Mouse (Mus musculus) heart, adult 9 months (tissue): ENCODE measurements at regions not wholly inside any gene's neighbourhood (a gene's known extent, or its start where the extent isn't known, plus 50 kb on each side); places are given as distances from the start of the nearest gene placed in this dataset.

Experiments
- DNase-seq, 2 experiments: peaks; one replicate each; pipeline ENCODE4 v3.0.0; 2022; ENCODE audit warnings: low spot score in 2 of 2

- DNase-seq, result no peak
These were observed 565.5 kb upstream of the B3galt2 start for GRCm38 (mm10) chr1:143074999-143075398.

DNA sequence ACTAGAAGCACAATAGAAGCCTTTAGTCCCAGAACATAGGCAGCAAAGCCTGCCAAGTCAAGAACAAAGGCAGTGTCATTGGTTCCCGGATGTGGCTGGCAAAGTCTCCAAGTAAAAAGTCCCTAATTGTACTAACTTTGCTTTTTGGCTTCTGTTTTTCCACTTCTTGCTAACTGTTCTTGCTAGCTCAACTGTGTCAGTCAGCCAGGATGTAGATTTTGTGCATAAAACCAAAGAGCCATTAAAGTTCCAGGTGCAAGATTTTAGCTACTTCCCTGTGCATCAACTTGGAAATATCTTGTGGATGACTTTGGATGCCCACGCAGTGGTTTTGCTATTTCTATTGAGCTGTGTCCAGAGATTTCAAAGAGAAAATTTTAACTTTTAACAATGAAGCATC lies 560.0 kb upstream of the B3galt2 start:
- DNase-seq, result no peak

DNA sequence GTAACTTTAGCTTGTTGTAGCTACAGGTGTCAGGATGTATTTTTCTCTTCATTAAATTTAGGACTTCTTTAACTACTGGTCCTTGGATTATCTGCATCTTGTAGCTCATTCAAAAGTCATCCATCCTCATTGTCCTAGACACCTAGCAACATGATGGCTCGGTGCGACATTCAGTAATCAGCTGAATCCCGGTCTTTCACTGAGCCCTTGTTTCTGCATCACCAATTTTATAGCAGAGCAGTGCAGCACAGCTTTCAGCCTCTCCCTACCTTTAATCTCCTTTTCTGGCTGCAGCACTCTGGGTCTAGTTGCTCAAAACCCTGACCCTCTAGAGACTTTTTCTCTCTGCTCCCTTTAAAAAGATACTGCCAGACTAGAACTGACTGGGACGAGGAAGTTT lies 543.6 kb upstream of the B3galt2 start:
- DNase-seq, result no peak

DNA sequence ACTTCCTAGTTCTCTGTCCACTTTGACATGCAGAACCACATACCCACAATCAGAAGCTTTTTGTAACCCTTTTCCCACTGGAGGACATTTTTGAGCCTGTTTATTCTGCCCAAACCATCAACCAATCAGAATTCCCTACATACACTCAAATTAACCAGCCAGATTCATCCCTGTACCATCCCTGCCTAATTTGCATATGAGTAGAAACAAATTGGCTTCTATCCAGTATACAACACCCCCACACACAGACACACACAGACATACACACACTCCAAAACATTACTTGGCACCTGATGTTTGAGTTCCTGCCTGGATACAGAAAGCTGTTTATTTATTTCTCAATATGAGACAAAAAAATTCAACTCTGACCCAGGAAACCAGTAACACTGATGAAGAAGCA lies 542.2 kb upstream of the B3galt2 start:
- no peak for DNase-seq

DNA sequence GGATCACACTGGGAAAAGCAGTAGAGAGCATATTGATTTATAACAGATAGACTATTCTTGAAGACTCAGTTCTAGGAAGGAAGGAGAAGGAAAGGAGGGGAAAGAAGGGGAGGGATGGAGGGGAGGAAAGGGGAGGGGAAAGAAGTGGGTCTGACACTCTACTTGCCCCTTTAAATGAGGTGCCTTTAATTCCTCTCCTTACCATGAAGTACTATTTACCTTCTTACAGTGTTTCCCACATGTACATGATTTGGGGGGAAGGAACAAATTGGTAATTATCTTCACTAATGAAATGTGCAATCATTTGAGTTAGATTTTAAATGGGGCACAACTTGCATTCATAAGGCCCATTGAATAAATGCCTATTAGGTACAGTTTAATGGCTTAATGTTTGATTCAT lies 518.3 kb upstream of the B3galt2 start:
- no peak for DNase-seq

DNA sequence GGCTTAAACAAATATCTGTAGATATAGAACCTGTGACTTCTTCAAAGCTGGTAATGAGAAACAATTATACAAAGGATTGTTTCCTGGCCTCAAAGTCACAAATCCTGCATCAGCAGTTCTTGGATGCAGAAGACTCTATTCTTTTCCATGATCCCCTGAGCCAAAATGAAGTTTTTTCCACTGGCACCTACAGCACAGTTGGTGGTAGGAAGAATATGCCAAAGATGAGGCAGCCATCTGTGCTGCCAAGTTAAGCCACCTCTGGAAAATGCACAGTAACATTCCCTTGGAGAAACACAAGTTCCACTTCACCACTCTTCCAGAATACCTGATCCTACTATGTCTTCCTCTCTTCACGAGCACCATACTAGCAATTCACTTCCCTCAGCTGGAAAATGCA lies 510.2 kb upstream of the B3galt2 start:
- DNase-seq, result no peak

DNA sequence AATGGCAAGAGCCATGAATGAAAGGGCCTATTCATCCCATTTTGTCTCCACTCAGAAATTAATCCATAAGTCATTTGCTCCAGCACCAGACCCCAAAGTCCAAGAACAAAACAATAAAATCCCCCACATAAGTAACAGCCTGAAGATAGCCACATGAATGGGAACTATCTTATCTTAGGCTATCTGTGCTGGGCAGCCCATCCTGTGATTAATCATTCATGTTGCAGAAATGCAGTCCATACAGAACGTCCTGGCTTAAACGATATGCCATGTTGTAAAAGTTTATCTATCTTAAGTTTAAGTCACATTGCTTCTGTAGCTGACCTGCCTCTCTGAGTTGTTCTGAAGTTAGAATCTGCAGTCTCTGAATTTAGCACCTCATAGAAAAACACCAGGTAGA lies 507.7 kb upstream of the B3galt2 start:
- DNase-seq, result no peak

GRCm38 (mm10) chr1:143145111-143145984 lies 495.1 kb upstream of the B3galt2 start:
- no peak for DNase-seq

DNA sequence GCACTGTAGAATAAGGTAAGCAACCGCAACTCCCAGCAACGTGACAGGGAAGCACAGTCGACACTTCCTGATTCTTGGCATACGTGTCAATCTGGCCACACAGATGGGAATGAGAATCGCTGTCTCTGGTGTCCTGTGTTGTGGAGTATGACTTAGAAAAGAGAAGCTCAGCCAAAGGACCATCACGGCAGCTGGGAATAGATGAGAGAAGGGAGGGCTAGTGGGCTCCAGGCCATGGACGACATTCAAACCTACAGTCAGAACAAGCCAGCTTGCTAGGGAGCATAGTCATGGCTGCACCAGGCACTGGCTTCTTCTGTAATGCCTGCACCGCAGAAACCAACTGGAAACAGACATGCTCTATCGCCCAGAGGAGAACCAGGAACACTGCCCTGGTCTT lies 469.2 kb upstream of the B3galt2 start:
- no peak for DNase-seq

DNA sequence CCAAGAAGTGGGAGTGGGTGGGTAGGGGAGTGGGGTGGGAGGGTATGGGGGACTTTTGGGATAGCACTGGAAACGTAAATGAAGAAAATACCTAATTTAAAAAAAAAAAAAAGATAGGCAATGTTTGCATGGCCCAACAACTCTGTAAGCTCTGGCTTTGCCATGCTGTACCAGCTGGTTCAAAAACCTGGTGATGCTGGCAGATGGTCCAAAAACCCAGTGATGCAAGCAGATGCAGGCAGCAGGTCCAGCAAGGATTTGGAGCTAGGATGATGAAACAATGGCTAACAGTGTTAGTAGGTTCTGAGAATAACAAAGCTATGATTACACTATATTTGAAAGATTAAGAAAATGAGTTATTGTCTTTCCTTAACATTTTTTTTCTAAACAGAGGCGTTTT lies 466.6 kb upstream of the B3galt2 start:
- no peak for DNase-seq

GRCm38 (mm10) chr1:143192167-143192793 lies 448.2 kb upstream of the B3galt2 start:
- DNase-seq, result no peak

DNA sequence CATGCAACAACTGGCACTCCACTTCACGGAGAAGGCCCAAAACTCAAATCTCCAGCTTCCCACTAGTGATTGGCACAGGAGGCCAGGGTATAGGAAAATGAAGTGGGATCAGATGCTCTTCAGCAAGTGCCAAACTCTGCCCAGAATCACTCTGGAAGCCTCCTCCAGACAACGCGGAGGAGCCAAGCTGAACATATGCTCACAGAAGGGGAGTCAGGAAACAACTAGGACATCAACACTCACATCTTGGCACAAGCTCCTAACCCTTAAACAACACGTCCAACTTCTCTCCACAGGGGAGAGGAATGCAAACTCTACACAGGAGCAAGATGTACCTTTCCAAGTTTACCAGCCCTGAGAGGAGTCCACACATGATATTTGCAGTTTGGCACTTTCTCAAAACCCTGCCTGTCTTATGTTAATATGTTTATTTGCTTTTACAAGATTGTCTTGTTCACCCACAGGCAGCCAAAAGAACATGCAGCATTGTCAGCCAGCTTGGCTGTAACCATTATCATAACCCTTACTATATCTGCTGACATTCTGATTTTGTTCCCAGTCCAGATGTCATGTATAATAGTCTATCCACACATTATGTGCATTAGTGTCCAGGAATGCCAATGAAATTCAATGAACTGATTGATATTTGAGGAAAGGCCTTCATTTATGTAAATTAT lies 440.1 kb upstream of the B3galt2 start:
- DNase-seq, result no peak

DNA sequence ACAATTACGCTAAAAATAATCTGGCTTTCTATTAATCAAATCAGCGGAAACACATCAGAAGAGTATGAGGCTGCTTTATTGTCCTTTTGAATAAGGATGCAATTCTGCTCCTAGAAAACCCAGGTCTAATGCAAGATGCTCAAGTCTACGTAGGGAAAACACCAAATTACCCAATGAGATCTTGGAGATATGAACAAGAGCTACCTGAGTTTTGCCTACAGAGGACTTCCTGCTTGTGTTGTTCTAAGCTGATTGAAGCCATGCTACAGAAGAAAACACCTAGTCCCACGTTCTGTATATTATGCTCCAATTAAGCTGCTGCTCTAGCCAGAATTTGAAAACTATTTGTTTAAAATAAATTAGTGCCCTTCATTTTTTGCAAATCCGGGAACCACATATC lies 439.5 kb upstream of the B3galt2 start:
- DNase-seq, result no peak

GRCm38 (mm10) chr1:143202182-143202581 lies 438.3 kb upstream of the B3galt2 start:
- no peak for DNase-seq

DNA sequence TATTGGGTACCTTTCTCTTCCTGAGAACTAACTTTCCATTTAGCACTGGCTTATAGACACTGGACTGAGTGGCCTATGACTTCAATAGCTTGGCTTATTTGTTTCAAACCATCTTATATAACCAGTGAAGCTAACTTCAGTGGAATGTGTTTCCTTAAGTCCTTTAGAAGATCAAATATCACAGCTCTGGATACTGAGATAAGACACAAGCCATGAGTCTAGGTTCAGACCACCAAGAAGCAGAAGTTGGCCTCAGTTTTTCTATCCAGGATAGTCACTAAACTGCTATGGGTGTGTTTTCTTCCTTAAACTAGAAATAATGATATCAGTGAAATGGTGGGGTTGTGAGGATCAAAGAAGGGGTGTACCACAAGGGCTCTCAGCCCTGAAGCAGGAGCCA lies 436.4 kb upstream of the B3galt2 start:
- no peak for DNase-seq

DNA sequence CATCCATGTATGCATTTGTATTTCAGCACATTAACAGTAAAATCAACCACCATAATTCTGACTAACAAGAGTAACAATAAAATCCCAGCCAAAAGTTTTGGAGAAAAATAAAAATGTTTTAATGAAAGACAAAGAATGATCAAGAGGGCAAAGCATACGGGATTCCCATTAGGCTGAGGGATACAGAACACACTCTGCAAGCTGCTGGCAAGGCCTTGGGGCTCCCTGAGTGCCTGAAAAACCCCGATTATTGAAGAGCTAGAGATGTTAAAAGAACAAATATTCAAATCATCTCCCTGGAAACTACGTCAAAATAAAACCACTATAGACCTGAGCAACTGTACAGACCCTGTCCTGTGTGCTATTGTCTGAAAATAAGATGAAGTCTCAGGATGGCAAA lies 433.5 kb upstream of the B3galt2 start:
- no peak for DNase-seq

- no peak for DNase-seq
These were observed 432.9 kb upstream of the B3galt2 start for GRCm38 (mm10) chr1:143207399-143208065.

- no peak for DNase-seq
These were observed 423.1 kb upstream of the B3galt2 start for GRCm38 (mm10) chr1:143217401-143217800.

- no peak for DNase-seq
These were observed 408.5 kb upstream of the B3galt2 start for GRCm38 (mm10) chr1:143231969-143232368.

DNA sequence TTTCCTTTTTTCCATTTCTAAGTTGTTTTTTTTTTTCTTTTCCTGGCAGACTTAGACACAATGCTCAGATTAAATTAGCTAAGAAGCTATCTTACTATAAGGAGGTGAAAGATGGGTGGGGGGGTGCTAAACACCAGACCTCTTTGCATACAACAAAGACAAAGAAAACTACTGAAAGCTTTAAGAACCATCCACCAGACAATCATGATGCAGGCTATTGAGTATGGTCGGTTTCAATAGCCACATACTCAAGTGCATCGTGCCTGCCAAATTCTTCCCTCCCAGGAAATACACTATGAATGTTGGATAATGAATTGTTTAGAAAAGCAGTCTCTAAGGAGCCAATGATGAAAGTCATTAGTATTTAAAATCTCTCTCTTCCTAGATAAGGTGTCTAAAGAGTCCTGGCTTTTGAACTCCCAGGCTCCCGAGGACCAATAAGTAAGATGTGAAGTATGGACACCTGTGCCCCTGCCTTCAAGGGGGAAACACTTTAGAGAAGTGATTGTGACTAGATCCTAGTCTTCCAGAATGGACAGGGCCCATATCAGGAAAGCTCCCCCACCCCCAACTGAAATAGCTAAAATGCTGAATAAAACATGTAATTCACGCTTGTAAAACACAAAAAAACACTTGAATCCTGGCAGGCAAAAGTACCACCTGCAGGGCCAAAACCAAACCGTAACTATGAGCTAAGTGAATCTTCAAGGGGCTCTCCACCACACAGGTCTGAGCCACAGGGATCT lies 381.8 kb upstream of the B3galt2 start:
- DNase-seq, result no peak

DNA sequence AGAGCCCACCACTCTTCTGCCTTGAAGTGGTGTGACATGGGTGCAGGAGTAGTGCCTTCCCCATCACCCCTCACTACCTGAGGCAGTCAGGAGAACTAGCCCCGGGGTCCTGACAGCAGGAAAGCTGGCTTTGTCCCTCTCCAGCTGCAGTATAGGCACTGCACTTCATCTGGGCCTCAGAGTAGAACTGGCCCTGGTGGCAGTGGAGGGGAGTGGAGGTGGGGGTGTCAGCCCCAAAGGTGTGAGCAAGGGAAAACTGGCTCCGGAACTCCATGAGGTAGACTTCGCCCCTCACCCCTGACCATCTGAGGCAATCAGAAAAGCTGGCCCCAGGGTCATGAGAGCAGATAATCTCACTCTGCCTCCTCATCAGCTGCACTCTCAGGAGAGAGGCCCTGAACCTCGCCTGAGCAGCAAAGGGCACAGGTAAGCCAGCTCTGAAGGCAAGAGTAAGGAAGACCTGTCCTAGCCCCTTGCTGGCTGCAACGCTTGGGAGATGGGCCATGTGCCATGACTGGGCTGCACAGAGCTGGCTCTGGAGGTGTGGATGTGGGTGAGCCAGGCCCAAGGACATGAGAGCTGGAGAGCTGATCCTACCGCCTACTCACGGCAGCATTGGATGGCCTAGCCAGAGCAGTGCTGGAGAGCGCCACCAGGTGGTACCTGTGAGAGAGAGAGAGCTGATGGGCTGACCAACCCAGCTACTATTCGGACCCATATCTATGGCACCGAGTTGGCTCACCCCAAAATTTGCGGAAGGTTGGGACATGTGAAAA lies 377.0 kb upstream of the B3galt2 start:
- no peak for DNase-seq
